Mouse (Mus musculus) C2C12 (cell line): ENCODE results near the gene Calhm2. TPM values are rescaled to one million over a fixed set of nuclear protein-coding genes. Genes with fewer than 3 reads are reported as not detected.

ENCODE experiments used
- H3K27me3 ChIP-seq: one replicate; pipeline ENCODE4 v1.6.1; 2011; ENCODE audit not compliant: control insufficient read depth, insufficient read depth, insufficient read length
- H3K36me3 ChIP-seq: one replicate; pipeline ENCODE4 v1.6.1; 2011; ENCODE audit not compliant: control insufficient read depth, insufficient read depth
- H3K4me3 ChIP-seq: one replicate; pipeline ENCODE4 v1.5.1; 2011; ENCODE audit warnings: mild to moderate bottlenecking, control low read depth; ENCODE audit not compliant: poor library complexity, insufficient read depth, severe bottlenecking
- H3K79me2 ChIP-seq: one replicate; pipeline ENCODE4 v1.6.1; 2011; ENCODE audit not compliant: control insufficient read depth, insufficient read depth
- H3K79me3 ChIP-seq: one replicate; pipeline ENCODE4 v1.6.1; 2011; ENCODE audit warnings: low read depth, control low read depth
- H3ac ChIP-seq: one replicate; pipeline ENCODE3; 2011; ENCODE audit warnings: low read depth; ENCODE audit not compliant: control insufficient read depth, insufficient read length
- CEBPB ChIP-seq: IDR thresholded peaks from one replicate; pipeline ENCODE4 v1.6.1; 2011; ENCODE audit warnings: low read depth, mild to moderate bottlenecking, control low read depth, moderate library complexity
- CTCF ChIP-seq: IDR thresholded peaks from one replicate; pipeline ENCODE4 v1.5.1; 2011; ENCODE audit not compliant: control insufficient read depth, insufficient read depth, insufficient read length
- FOSL1 ChIP-seq: IDR thresholded peaks from one replicate; pipeline ENCODE4 v1.8.0; 2011; ENCODE audit warnings: mild to moderate bottlenecking, low read length; ENCODE audit not compliant: poor library complexity, insufficient read depth, severe bottlenecking
- MAX ChIP-seq: IDR thresholded peaks from one replicate; pipeline ENCODE4 v1.6.1; 2011; ENCODE audit warnings: mild to moderate bottlenecking, control low read depth
- MYOD1 ChIP-seq: IDR thresholded peaks from one replicate; pipeline ENCODE4 v1.6.1; 2011; ENCODE audit warnings: low read depth; ENCODE audit not compliant: control insufficient read depth, insufficient read length
- MYOG ChIP-seq: IDR thresholded peaks from one replicate; pipeline ENCODE4 v1.6.1; 2011; ENCODE audit not compliant: control insufficient read depth, insufficient read length; ENCODE audit errors: extremely low read depth
- USF1 ChIP-seq: IDR thresholded peaks from one replicate; pipeline ENCODE4 v1.6.1; 2011; ENCODE audit warnings: low read depth, mild to moderate bottlenecking, control low read depth, moderate library complexity
- polyA plus RNA-seq: library from polyadenylated mRNA; unstranded; fragments of >200 nt; fragmentation: generic; extraction: Trizol; gene quantifications from one replicate; pipeline ENCODE4 v1.2.1, GENCODE M21; 2012; ENCODE audit warnings: missing spikeins

Calhm2 gene
- polyA plus RNA-seq, 1 experiment, result 1.5 TPM

GRCm38 (mm10) chr19:47174515-47174914, 36.4 kb upstream of the Calhm2 start:
- no peaks in the 10 kb centered on the region for H3K79me2 ChIP-seq
- H3K27me3 ChIP-seq, result peaks cover 10% of the 10 kb centered on the region
- no peaks in the 10 kb centered on the region for H3K79me3 ChIP-seq
- H3ac ChIP-seq, result no peak overlapping the region
- TF ChIP-seq CEBPB (no peak), MAX (no peak), FOSL1 (no peak), USF1 (peak; percentile 41), MYOG (no peak), CTCF (peak; percentile 26), MYOD1 (no peak)
- H3K36me3 ChIP-seq, result no peaks in the 10 kb centered on the region
- H3K4me3 ChIP-seq, result no peak overlapping the region

- Histone ChIP-seq H3K36me3 (no peaks in the 10 kb centered on the region), H3K4me3 (no peak overlapping the region), H3K27me3 (peaks cover 8% of the 10 kb centered on the region), H3K79me3 (no peaks in the 10 kb centered on the region), H3K79me2 (no peaks in the 10 kb centered on the region), H3ac (no peak overlapping the region)
- TF ChIP-seq MYOD1 (no peak), CEBPB (no peak), CTCF (peak; percentile 24), FOSL1 (no peak), MAX (peak; percentile 62)
Observed at GRCm38 (mm10) chr19:47168793-47169412, 30.8 kb upstream of the Calhm2 start.

- Histone ChIP-seq H3K27me3 (peaks cover 1% of the 10 kb centered on the region), H3K79me2 (no peaks in the 10 kb centered on the region), H3ac (no peak overlapping the region), H3K36me3 (no peaks in the 10 kb centered on the region), H3K4me3 (no peak overlapping the region), H3K79me3 (no peaks in the 10 kb centered on the region)
- no peak for TF ChIP-seq MAX
- TF ChIP-seq CEBPB, result no peak
- TF ChIP-seq MYOD1, result no peak
- TF ChIP-seq CTCF, result peak; percentile 33
Observed at GRCm38 (mm10) chr19:47168223-47168622, 30.1 kb upstream of the Calhm2 start.

- TF ChIP-seq USF1 (no peak), CTCF (no peak), MYOD1 (no peak), MYOG (no peak), MAX (no peak), FOSL1 (no peak), CEBPB (no peak)
- Histone ChIP-seq H3K79me2 (no peaks in the 10 kb centered on the region), H3K27me3 (no peaks in the 10 kb centered on the region), H3K79me3 (no peaks in the 10 kb centered on the region), H3K4me3 (no peak overlapping the region), H3ac (no peak overlapping the region), H3K36me3 (no peaks in the 10 kb centered on the region)
Observed at GRCm38 (mm10) chr19:47167617-47168214, 29.6 kb upstream of the Calhm2 start.

- no peak overlapping the region for H3ac ChIP-seq
- H3K79me3 ChIP-seq, result no peaks in the 10 kb centered on the region
- H3K79me2 ChIP-seq, result no peaks in the 10 kb centered on the region
- no peak overlapping the region for H3K4me3 ChIP-seq
- no peaks in the 10 kb centered on the region for H3K27me3 ChIP-seq
- TF ChIP-seq FOSL1, result no peak
- no peak for TF ChIP-seq CEBPB
- no peak for TF ChIP-seq MYOD1
- no peak for TF ChIP-seq MYOG
- H3K36me3 ChIP-seq, result no peaks in the 10 kb centered on the region
Observed at GRCm38 (mm10) chr19:47166758-47167157, 28.7 kb upstream of the Calhm2 start.

GRCm38 (mm10) chr19:47163176-47163744, 25.2 kb upstream of the Calhm2 start:
- Histone ChIP-seq H3ac (no peak overlapping the region), H3K79me3 (no peaks in the 10 kb centered on the region), H3K27me3 (no peaks in the 10 kb centered on the region), H3K4me3 (no peak overlapping the region), H3K36me3 (no peaks in the 10 kb centered on the region), H3K79me2 (no peaks in the 10 kb centered on the region)
- no peak for TF ChIP-seq MYOD1
- TF ChIP-seq USF1, result no peak
- no peak for TF ChIP-seq CEBPB
- no peak for TF ChIP-seq MAX
- TF ChIP-seq FOSL1, result no peak
- TF ChIP-seq CTCF, result no peak
- TF ChIP-seq MYOG, result no peak
